Mouse (Mus musculus): ENCODE data around the gene Olfr1179. TPM values are rescaled to one million over a fixed set of nuclear protein-coding genes. Genes with fewer than 3 reads are reported as not detected.
"Not testable (repeated sequence)": the region's sequence is repeated elsewhere in the genome, so short reads cannot be mapped to it uniquely, and the experiment has no call there.

The Olfr1179 gene
- not detected in 2 replicates for polyA plus RNA-seq (2012; ENCODE audit: insufficient read depth, insufficient read length, missing spikeins)

GRCm38 (mm10) chr2:88406353-88406752 lies at the start of gene Olfr1179:
Gene Olfr1179, minus strand, starts transcription at chr2:88406453.
- Histone ChIP-seq H3K27ac (replicated peaks; ENCODE audit: low read depth, low read length) (no peak within 1 kb of the TSS), H3K4me3 (ENCODE audit: insufficient read depth, low read depth, low read length) (no peak within 1 kb of the TSS), H3K4me1 (ENCODE audit: control insufficient read depth, insufficient read depth, insufficient read length, low read length) (no peaks in the 10 kb centered on the region)

GRCm38 (mm10) chr2:88454567-88454966 lies 48.3 kb upstream of the Olfr1179 start, which contains the start of gene Olfr1183:
Gene Olfr1183, plus strand, starts transcription at chr2:88454867.
- H3K4me3 ChIP-seq (ENCODE audit: insufficient read depth, low read depth, low read length); H3K4me1 ChIP-seq (ENCODE audit: control insufficient read depth, insufficient read depth, insufficient read length, low read length); H3K27ac ChIP-seq (replicated peaks; ENCODE audit: low read depth, low read length): not testable (repeated sequence)

- Histone ChIP-seq H3K27ac (replicated peaks; ENCODE audit: low read depth, low read length) (no peak within 1 kb of the TSS), H3K4me1 (ENCODE audit: control insufficient read depth, insufficient read depth, insufficient read length, low read length) (no peaks in the 10 kb centered on the region), H3K4me3 (ENCODE audit: insufficient read depth, low read depth, low read length) (no peak within 1 kb of the TSS)
Measured at GRCm38 (mm10) chr2:88449031-88449430, 42.8 kb upstream of the Olfr1179 start, which contains the start of gene Gm13757. Gene Gm13757, minus strand, starts transcription at chr2:88449131.

GRCm38 (mm10) chr2:88426071-88426470 lies 19.8 kb upstream of the Olfr1179 start, which contains the start of gene Olfr1181:
Gene Olfr1181, minus strand, starts transcription at chr2:88426171.
- Histone ChIP-seq H3K4me1 (ENCODE audit: control insufficient read depth, insufficient read depth, insufficient read length, low read length) (no peaks in the 10 kb centered on the region), H3K4me3 (ENCODE audit: insufficient read depth, low read depth, low read length) (no peak within 1 kb of the TSS), H3K27ac (replicated peaks; ENCODE audit: low read depth, low read length) (no peak within 1 kb of the TSS)

- H3K4me1 ChIP-seq (ENCODE audit: control insufficient read depth, insufficient read depth, insufficient read length, low read length) = no peaks in the 10 kb centered on the region
- H3K27ac ChIP-seq (replicated peaks; ENCODE audit: low read depth, low read length) = no peak within 1 kb of the TSS
- H3K4me3 ChIP-seq (ENCODE audit: insufficient read depth, low read depth, low read length) = no peak within 1 kb of the TSS
Measured at GRCm38 (mm10) chr2:88419051-88419450, 12.8 kb upstream of the Olfr1179 start, which contains the start of gene Olfr1180. Gene Olfr1180, minus strand, starts transcription at chr2:88419151.

- Histone ChIP-seq H3K4me3 (ENCODE audit: insufficient read depth, low read depth, low read length) (no peak within 1 kb of the TSS), H3K4me1 (ENCODE audit: control insufficient read depth, insufficient read depth, insufficient read length, low read length) (no peaks in the 10 kb centered on the region), H3K27ac (replicated peaks; ENCODE audit: low read depth, low read length) (no peak within 1 kb of the TSS)
Measured at GRCm38 (mm10) chr2:88386762-88387161, 19.5 kb downstream of the Olfr1179 start, which contains the start of gene Olfr1178. Gene Olfr1178, plus strand, starts transcription at chr2:88387062.

GRCm38 (mm10) chr2:88356304-88356703 lies 49.9 kb downstream of the Olfr1179 start:
- Histone ChIP-seq H3K4me3 (ENCODE audit: insufficient read depth, low read depth, low read length) (no peak overlapping the region), H3K27ac (replicated peaks; ENCODE audit: low read depth, low read length) (no peak overlapping the region), H3K4me1 (ENCODE audit: control insufficient read depth, insufficient read depth, insufficient read length, low read length) (no peaks in the 10 kb centered on the region)

Other genes with a start within 250 kb of the Olfr1179 start
- not detected in 2 replicates for gene Olfr1168, start 224.6 kb downstream of the Olfr1179 start, polyA plus RNA-seq (2012; ENCODE audit: insufficient read depth, insufficient read length, missing spikeins)
- gene Olfr1170, start 178.1 kb downstream of the Olfr1179 start, polyA plus RNA-seq (2012; ENCODE audit: insufficient read depth, insufficient read length, missing spikeins) = not detected in 2 replicates
- gene Olfr1173, start 126.6 kb downstream of the Olfr1179 start, polyA plus RNA-seq (2012; ENCODE audit: insufficient read depth, insufficient read length, missing spikeins) = not detected in 2 replicates
- gene Olfr1174-ps, start 91.3 kb downstream of the Olfr1179 start, polyA plus RNA-seq (2012; ENCODE audit: insufficient read depth, insufficient read length, missing spikeins) = not detected in 2 replicates
- not detected in 2 replicates for gene Olfr1175-ps, start 79.2 kb downstream of the Olfr1179 start, polyA plus RNA-seq (2012; ENCODE audit: insufficient read depth, insufficient read length, missing spikeins)
- not detected in 2 replicates for gene Olfr1176, start 69.7 kb downstream of the Olfr1179 start, polyA plus RNA-seq (2012; ENCODE audit: insufficient read depth, insufficient read length, missing spikeins)
- gene Olfr1177-ps, start 60.0 kb downstream of the Olfr1179 start, polyA plus RNA-seq (2012; ENCODE audit: insufficient read depth, insufficient read length, missing spikeins) = not detected in 2 replicates
- gene Olfr1178, start 19.4 kb downstream of the Olfr1179 start, polyA plus RNA-seq (2012; ENCODE audit: insufficient read depth, insufficient read length, missing spikeins) = not detected in 2 replicates
- not detected in 2 replicates for gene Olfr1180, start 12.7 kb upstream of the Olfr1179 start, polyA plus RNA-seq (2012; ENCODE audit: insufficient read depth, insufficient read length, missing spikeins)
- not detected in 2 replicates for gene Olfr1181, start 19.7 kb upstream of the Olfr1179 start, polyA plus RNA-seq (2012; ENCODE audit: insufficient read depth, insufficient read length, missing spikeins)
- not detected in 2 replicates for gene Gm13757, start 42.7 kb upstream of the Olfr1179 start, polyA plus RNA-seq (2012; ENCODE audit: insufficient read depth, insufficient read length, missing spikeins)
- gene Olfr1183, start 48.4 kb upstream of the Olfr1179 start, polyA plus RNA-seq (2012; ENCODE audit: insufficient read depth, insufficient read length, missing spikeins) = not detected in 2 replicates
- gene Olfr1184, start 77.1 kb upstream of the Olfr1179 start, polyA plus RNA-seq (2012; ENCODE audit: insufficient read depth, insufficient read length, missing spikeins) = not detected in 2 replicates
- gene Olfr1185-ps1, start 86.9 kb upstream of the Olfr1179 start, polyA plus RNA-seq (2012; ENCODE audit: insufficient read depth, insufficient read length, missing spikeins) = not detected in 2 replicates
- gene Olfr1186, start 112.1 kb upstream of the Olfr1179 start, polyA plus RNA-seq (2012; ENCODE audit: insufficient read depth, insufficient read length, missing spikeins) = not detected in 2 replicates
- not detected in 2 replicates for gene Olfr1188, start 150.5 kb upstream of the Olfr1179 start, polyA plus RNA-seq (2012; ENCODE audit: insufficient read depth, insufficient read length, missing spikeins)
- gene Olfr1189, start 180.0 kb upstream of the Olfr1179 start, polyA plus RNA-seq (2012; ENCODE audit: insufficient read depth, insufficient read length, missing spikeins) = not detected in 2 replicates
- not detected in 2 replicates for gene Olfr1191-ps1, start 234.1 kb upstream of the Olfr1179 start, polyA plus RNA-seq (2012; ENCODE audit: insufficient read depth, insufficient read length, missing spikeins)
- gene Olfr1192-ps1, start 242.1 kb upstream of the Olfr1179 start, polyA plus RNA-seq (2012; ENCODE audit: insufficient read depth, insufficient read length, missing spikeins) = not detected in 2 replicates